Mouse (Mus musculus): ENCODE results near the gene Vmn2r42. TPM values are rescaled to one million over a fixed set of nuclear protein-coding genes. Genes with fewer than 3 reads are reported as not detected.
"Not testable (repeated sequence)": the region's sequence is repeated elsewhere in the genome, so short reads cannot be mapped to it uniquely, and the experiment has no call there.

The Vmn2r42 gene
- not detected in 2 replicates for total RNA-seq (2017)

- not testable (repeated sequence) for ATAC-seq (replicated peaks in 1 of 2; ENCODE audit: insufficient read depth in 1 of 2, low FRiP score in 2 of 2, low TSS enrichment in 1 of 2, low read depth in 1 of 2, poor library complexity in 2 of 2, severe bottlenecking in 2 of 2)
These were observed at the start of gene Vmn2r42 for GRCm38 (mm10) chr7:8200220-8200619. Vmn2r42 (minus strand) TSS chr7:8200320.

GRCm38 (mm10) chr7:8161554-8161953 lies 38.6 kb downstream of the Vmn2r42 start, which contains the start of gene Vmn2r41:
Vmn2r41 (minus strand) TSS chr7:8161654.
- not testable (repeated sequence) for ATAC-seq (replicated peaks in 1 of 2; ENCODE audit: insufficient read depth in 1 of 2, low FRiP score in 2 of 2, low TSS enrichment in 1 of 2, low read depth in 1 of 2, poor library complexity in 2 of 2, severe bottlenecking in 2 of 2)

Other genes starting within 250 kb of the Vmn2r42 start
- gene Vmn2r41, start 38.7 kb downstream of the Vmn2r42 start, total RNA-seq (2017) = not detected in 2 replicates
- not detected in 2 replicates for gene Vmn2r43, start 60.3 kb upstream of the Vmn2r42 start, total RNA-seq (2017)
- not detected in 2 replicates for gene Vmn2r44, start 183.0 kb upstream of the Vmn2r42 start, total RNA-seq (2017)

Data from hematopoietic stem cell, adult 5-6 weeks (primary cell).